Mouse (Mus musculus) brain, embryonic 18.5 days (tissue): ENCODE data around the gene Mylk.
"Not testable (repeated sequence)": the region's sequence is repeated elsewhere in the genome, so short reads cannot be mapped to it uniquely, and the experiment has no call there.

Source experiments
- DNase-seq: peaks from one replicate; pipeline ENCODE4 v3.0.0-alpha.2; 2012; ENCODE audit warnings: low read depth, low spot score

The Mylk gene

DNA sequence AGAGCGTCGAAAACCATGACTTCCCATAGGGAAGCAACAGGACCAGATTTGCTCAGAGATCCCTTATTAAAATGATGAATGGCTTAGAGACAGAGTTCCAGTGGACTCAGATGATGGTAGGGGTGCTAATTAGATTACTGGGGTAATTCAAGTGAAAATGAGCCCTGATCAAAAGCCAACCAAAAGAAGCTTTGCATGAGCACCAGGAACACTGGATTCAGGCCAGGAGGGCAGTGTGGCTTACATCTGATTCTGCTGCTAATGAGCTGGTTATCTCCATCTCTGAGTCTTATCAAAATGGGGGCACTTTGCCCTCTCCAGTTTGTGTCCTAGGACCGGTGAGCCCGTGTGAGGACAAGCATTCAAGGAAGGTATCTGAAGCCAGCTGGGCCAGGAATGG lies 23.4 kb downstream of the Mylk start:
- DNase-seq = no peak

DNA sequence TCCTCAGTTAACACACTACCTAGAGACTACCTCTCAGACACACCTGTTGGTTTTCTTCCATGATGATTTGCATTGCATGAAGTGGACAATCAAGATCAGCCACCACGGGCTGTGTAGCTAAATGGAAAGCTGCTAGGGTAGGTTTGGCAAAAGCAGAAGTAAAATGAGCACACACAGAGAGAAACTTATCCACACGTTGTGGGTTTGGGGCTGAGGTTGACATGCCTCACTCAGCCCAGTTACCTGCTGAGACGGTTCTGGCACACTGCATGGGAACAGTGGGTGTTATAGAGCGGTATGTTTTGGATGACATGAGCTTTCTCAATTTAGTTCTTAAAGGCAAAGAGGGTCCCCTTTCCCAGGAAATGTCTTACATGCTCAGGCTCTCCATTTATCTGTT lies 25.1 kb downstream of the Mylk start:
- DNase-seq = no peak

DNA sequence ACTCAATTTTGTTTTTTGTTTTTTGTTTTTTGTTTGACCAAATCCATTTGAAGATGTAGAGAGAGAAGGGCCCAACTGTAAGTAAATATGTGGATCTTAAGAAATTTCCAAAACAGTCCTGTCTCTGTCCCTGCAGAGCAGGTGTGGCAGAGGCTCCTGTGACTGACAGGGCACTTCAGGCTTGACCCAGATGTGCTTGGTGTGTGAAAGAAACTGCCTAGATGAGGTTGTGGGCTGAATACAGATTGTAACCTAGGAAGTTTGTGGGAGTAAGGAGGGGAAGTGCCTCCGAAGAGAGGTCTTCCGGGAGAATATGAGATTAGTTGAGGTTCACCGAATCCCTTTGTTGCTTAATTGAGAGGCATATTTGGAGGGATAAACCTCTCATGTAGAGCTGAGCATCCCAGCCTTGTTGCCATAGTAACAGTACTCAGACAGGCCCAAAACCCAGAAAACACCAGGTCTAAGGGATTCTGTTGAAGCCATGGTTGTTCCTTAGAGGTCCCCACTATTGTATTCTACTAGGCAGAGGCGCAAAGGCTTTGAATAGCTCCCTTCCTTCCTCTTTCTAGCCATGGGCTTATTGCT lies 27.5 kb downstream of the Mylk start:
- peak; percentile 22 for DNase-seq

DNA sequence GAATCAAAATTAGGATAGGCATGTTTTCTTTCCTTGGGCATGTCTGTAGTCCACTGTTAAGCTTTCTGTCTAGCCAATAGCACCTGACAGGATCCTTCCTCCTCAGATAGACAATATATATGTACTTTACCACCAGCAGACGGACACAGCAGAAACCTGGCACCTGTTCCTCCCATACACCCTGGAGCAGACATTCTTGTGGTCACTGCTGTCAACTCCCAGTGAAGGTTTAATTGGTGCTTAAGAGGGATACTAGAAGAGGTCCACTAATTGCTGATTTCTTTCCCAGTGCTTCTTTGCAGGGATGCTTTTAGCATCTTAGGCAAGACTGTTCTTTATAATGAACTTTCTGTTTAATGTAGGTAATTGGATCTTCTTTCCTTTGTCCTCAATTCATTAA lies 37.4 kb downstream of the Mylk start:
- no peak for DNase-seq

DNA sequence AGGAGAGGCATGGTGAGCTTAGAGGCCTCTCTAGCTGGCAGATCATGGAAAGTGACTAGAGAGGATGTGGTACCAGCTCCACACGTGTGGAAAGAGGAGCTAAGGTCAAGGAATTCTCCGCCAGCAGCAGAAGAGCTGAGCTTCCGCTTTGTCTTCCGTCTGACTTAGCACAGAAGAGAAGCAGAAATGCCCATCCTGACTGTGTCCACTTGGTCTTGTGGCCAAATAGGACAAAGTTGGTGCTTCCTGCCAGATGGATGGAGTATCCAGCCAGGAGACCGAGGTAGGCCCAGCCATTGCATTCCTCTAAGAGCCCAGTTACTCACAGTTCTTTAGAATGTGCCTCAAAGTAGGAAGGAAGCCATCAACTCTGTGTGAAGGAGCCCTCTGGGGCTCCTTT lies 38.5 kb downstream of the Mylk start:
- no peak for DNase-seq

DNA sequence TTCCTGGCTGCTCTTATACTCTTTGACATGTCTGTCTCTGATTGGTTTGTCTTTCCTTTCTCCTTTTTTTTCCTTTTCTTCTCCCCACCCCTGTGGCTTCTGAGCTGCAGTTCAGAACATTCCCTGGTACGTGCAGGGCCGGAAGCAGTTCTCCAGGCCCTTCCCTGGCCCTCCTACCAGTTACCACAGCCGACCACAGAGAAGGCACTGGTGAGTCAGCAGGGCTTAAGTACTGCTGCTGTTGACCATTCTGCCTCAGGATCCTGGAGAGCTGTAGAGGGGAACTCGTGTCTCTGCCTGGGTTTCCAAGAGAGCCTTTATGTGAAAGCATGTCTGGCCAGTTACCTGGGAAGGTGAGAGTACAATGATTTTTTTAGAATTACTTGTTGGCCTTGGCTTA lies 39.7 kb downstream of the Mylk start:
- no peak for DNase-seq

DNA sequence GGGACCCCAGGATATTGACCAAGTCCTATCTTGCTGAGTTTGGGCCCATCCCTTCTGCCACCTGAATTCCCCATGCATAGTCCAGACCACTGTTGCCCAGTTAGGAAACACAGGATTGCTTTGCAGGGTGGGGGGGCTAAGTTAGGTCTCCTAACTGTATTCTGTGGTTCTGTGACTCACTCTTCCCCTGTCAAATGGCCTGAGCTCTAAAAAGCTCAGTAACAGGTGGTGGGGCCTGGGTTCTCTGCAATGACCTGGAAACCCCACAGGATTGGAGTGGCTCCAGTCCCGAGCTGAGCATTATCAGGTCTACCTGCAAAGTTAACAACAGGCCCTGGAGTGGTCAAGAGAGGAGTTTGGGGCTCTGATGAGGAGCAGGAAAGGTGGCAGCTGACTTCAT lies 47.5 kb downstream of the Mylk start:
- DNase-seq = no peak

DNA sequence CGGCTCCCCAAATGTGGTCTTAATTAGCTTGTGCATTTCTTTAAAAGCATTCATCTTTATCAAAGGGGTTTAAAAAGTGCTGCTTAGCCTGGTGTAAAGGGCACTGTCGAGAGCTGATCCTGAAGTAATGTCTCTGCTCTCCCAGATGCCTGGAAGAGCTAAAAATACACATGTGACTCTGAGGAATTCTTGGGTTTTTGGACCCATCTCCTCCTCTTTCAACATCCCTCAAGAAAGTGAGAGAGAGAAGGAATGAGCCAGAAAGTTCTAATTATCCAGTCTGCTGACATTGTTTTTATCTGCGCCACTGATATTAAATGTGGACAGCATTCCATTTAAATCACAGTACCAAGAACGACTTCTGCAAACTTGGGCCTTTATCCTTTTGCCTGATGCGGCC lies 48.0 kb downstream of the Mylk start:
- no peak for DNase-seq

DNA sequence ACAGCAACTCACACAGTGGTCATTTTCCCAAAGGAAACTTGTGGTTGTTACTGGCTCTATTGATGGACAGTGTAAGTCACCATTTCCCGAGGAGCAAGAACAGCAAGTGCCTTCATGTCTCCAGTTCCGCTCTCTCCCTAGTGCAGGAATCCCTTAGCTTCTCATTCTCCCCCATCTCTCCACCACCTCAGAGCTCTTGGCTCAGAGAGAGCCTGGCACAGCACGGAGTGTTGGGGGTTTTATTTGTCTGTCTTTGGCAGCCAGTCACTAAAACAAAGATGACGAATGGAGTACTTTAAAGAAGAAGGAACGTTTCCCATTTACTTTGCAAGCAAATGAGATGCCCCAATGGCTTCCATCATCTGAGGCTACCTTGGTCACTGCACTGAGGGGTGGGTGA lies 56.2 kb downstream of the Mylk start:
- no peak for DNase-seq

DNA sequence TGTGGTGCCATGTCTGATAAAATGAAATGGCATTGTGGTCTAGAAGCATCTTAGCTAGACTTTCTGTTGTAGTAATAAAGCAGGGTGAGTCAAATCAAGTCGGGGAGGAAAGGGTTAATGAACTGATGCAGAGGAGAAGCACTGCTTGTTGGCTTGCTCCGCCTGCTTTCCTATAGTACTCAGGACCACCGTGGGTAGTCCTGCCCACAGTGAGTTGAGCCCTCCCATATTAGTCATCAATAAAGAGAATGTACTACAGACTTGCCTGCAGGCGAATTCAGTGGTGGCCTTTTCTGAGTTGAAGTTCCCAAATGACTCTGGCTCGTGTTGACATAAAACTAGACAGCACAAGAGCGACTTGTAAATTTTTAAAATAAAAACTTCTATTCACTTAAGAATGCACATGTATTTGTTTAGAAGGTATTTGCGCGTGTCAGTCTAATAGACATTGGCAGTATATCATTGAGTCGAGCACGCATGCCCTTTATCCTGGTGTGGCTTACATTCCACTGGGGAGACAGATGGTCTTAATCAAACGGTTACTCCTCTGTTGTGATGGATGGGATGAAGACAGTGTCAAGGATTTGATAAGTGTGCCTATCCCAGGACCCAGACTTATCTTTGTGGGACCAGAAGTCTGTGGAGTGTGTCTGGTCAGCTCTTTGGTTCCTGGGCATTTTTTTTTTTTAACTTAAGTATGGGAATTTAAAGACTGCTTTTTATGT lies 59.4 kb downstream of the Mylk start:
- no peak for DNase-seq

DNA sequence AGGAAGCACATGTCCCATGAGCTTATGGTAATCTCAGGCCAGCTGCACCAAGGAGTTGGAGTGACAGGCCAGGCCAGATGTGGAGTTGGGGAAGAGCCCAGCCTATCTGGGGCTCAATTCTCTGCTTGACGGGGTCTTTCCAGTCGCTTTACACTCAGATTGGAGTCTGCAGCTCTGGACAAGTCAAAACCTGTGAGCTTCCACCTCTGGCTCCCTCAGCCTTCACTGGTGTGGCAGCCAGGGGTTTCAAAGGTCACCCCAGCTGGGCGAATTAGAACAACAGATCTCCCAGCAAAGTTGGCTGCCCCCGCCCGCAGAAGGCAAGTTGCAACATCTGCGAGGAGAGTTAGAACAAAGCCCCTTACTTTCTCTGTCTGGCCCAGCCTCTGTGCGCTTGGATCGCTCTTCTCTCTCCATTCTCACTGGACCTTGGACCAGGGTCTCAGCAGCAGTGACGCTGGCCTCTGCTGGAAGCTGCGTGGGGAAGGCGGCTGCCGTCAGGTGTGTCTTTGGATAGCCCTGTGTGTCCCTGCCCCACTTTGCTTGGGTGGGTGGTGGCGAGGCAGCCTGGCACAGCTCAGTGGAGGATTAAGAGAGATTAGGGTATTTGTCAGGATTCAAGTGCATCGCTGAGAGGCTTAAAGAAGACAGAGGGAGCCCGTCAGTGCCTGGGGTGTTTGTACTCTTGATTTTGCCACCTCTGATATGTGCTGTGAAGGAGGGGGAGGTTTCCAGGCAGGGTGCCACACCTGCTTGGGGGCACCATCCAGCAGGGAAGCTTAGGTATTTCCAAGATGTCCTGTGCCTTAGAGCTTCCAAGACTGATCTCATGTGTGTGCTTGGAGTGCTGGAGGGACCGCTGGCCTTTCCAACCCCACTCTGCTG lies 62.1 kb downstream of the Mylk start:
- DNase-seq = no peak

DNA sequence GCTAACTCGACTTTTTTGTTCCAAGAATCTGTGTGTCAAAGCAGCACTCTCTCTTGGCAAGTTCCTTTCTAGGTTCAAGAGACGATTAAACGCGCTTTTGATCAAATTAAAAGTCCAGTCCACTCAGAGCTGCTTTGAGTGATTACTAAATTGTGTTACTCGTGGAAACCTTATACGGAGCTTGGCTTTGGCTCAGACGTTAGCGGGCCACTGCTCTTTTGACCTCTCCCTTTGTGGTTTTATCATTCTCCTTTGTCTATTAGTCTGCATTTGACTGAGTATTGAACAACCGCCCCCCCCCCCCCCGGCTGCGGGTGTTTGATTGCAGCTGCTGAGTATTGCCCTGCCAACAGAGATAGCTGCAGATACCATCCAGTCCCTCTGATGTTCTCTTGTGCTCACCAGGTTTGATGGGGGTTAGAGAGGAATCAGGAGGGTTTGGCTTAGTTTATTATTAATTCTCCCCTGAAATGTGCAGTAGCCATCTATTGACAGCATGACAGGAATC lies 62.8 kb downstream of the Mylk start:
- no peak for DNase-seq

DNA sequence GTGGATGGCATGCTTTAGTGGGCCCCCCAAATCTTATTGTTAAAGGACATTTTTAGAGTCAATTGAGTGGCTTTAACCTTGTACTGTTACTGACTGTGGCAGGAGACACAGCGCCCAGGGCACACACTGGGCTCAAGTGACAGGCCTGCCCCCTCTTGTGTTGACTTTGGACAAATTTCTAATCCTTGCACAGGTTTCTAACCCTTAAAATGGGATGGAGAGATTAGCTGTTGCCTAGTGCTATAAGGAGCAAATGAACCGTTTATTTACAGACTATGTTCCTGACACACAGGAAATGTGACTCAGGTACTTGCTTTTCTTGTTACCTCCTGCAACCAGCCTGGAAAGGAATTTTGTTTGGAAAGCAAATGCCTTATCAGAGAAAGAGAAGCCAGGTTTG lies 67.2 kb downstream of the Mylk start:
- no peak for DNase-seq

DNA sequence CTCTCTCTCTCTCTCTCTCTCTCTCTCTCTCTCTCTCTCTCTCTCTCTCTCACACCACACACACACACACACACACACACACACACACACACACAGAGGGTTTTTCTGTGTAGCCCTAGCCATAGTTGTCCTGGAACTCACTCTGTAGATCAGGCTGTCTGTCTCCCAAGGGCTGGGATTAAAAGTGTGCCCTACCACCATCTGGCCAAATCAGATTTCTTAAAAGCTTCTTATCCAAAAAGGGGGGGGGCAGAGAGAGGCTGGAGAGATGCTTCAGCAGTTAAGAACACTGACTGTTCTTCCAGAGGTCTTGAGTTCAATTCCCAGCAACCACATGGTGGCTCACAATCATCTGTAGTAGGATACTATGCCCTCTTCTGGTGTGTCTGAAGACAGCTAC lies 68.2 kb downstream of the Mylk start:
- not testable (repeated sequence) for DNase-seq

DNA sequence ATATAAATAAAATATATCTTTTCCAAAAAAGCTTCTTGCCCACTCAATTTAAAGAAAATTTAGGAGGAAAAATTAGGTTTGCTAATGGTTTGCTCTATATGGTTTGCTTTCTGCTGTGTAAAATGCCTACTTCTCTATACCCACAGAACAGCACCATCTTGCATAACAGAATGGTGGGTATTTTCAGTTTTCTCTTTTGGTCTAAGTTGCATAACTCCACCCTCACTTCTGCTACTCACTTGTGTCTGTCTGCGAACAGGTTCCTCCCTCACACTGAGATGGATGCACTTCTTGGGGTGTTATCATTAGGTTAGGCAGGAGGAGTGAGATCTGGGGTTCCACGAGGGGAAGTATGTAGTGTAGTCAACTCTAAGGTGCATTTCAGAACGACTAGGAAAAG lies 68.6 kb downstream of the Mylk start:
- no peak for DNase-seq

DNA sequence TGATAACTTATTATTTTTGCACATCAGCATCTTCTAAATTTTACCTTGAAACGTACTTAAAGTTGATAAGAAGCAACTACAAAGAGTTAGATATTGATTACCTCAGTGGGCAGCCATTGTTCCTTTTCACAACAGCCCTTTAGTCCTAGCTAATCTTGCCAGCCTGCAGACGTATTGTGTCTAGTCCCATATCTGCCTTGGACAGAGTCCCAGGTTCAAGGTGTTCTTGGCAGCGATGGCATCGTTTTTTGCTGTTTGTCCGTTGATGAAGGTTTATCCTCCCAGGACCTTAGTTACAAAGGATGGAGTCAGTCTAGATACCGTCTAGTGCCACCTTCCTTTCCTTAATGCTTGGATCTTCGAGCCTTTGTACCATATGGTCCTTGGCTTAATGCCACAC lies 69.6 kb downstream of the Mylk start:
- DNase-seq = no peak

DNA sequence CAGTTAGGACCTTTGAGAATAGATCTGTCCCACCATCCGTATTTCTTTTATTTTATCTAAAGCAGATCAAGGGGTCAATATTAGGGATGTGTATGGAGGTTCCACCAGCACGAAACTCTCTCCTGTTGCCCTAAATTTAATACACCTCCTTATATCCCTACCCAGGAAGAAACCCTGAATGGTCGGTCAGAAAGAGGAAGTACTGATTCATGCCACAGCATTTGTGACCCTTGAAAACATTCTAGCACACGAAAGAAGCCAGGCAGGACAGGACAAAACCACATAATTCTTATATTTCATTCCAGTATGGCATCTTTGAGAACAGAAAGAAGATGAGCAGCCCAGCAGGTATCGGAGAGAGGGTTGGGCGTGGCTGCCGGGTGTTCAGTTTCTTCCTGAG lies 71.5 kb downstream of the Mylk start:
- no peak for DNase-seq

DNA sequence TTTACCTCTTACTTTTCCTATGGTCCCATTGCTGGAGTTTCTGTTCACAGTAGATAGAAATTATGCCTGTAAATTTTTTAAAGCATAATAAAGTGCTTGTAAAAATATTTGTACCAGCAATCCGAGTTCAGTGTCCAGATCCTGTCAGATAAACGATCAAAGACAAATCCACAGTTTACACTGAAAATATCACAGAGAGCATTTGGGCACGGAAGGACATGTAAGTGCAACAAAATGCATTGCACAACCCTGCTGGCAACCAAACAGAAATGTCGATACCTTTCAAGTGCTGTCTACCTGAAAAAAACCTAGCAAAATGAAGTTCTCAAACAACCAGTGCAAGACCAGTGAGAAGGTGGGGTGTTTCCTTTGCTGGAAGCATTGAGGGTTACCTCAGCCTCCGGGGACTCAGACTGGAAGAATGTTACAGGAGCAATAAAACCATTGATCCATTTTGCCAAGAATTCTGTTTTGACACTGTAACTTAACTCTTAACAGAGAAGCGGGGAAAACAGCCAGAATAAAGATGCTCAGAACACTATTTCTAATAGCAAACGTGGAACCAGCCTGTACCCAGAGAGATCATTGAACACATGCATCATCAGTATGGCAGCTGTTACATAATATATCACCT lies 80.2 kb downstream of the Mylk start:
- DNase-seq = no peak

DNA sequence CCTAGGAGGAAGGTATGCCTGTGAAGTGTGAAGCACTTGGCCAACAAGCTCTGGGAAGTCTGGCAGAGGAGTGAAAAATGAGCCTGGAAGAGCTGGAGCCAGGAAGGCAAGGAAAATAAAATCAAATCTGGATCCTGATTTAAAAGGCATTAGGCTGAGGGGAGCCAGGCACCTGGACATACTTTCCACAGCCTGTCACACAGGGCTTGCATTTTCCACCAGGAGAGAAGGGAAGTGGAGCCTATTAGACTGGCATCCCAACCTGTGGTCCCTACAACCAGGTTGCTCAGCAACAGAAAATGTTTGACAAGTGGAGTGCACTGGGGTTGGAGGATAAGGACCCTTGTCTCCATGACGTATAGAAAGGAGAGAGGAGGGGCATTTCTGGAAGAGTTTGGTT lies 89.5 kb downstream of the Mylk start:
- no peak for DNase-seq

DNA sequence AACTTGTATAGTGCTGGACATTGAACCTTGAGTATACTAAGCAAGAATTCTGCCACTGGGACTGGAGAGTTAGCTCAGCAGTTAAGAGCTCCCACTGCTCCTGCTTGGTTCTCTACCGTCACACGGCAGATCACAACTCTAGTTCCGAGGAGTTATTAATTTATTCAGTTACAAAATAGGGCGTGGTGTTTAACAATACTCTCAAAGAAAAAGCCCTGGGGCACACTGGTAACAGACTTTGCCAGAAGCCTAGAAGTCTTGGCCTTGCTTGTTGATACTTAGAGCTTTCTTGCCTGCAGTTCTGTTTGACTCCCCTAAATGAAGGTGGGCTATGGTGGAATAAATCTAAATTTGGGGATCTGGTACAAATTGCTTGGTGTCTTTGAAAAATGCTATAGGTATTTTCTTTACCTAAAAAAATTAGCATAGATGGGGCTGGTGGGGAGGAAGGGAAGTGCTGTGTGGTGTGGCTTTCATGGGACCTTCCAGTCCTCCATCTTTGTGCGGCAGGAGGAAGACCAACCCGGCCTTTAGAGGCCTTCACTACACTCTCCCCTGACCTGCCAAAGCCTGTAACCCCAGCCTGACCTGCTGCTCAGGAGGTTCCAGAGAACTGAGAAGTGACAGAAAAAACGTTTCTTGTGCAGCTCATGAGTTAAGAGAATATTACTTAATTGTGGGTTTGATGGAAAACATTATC lies 94.1 kb downstream of the Mylk start:
- no peak for DNase-seq

DNA sequence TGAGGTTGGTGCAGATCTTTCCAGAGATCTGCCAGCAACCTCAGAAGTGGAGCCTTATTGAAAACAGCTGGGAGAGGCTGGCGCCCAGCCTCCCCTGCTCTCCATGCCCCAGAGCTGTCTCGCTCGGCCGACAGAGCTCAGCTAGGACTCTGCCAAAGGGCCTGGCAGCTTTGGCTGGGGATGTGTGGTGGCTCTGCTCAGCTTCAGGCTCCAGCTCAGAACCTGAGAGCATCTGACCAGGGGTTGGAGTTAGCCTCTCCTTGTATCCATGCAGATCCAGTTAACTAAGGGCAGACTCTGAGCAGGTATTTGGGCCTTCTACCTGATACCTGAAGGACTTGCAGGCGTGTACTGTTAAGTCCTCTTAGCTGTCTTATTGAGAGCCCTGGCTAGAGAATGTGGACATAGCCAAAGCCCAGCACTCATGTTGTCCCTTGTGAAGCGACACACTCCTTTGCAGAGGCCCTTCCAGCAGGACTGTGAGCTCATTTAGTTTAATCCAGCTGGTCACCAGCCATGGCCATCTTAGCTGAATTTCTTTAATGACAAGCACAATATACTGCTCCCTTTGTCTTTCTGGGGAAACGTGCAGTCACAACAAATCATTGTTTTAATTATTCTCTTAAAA lies 94.8 kb downstream of the Mylk start:
- no peak for DNase-seq
